Mouse (Mus musculus) CD8-positive naive resting alpha-beta T cell, adult 2 months (primary cell): Measurements from ENCODE around the gene Zfp706.
"Not testable (repeated sequence)": the region's sequence is repeated elsewhere in the genome, so short reads cannot be mapped to it uniquely, and the experiment has no call there.

Experiments used
- DNase-seq, 2 experiments: peaks; one replicate each; pipeline ENCODE4 v3.0.0; 2022; ENCODE audit warnings: low read depth in 2 of 2, low spot score in 2 of 2

The Zfp706 gene

GRCm38 (mm10) chr15:37011316-37011715 lies 3.7 kb upstream of the Zfp706 start:
- no peak for DNase-seq

DNA sequence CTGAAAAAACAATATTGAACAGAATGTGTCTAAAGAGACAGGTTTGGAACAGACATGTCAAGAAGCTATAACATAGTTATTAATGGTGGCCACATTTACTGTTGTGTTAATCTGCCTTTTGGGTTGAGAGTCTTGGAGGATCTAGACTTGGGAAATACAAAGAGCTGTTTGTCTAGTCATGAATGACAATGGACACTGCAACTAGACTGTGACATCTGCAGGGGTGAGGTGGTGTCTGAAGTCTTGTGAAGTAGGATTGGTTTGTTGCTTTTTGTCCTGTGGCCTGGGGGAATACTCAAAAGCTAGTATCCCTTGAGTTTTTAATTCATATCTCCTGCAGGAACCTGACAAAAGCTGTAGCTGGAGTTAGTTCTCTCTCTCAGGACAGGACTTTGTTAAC lies 973 bp upstream of the Zfp706 start:
- DNase-seq: no peak

DNA sequence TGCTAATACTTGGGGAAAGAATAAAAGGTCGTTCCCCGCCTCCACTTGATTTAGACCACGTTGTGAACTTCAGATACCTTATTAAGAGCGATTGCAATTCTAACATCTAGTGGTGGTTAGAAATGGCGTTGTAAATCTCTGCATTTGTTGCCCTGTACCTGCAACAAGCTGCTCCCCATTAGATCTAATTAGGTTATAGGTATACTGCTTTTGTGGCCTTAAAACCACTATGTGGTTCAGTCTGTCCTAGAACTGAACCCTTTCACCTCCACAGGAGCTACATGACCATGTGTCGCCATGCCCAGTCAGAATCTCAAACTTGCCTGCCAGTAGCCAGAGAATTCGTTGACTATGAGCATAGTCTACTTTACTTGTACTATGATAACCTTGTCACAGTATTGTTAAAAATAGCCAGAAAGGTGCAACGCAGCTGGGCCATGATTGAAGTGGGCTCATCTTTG lies 416 bp upstream of the Zfp706 start:
- DNase-seq: peak in 1 of 2 experiments; percentile 7

DNA sequence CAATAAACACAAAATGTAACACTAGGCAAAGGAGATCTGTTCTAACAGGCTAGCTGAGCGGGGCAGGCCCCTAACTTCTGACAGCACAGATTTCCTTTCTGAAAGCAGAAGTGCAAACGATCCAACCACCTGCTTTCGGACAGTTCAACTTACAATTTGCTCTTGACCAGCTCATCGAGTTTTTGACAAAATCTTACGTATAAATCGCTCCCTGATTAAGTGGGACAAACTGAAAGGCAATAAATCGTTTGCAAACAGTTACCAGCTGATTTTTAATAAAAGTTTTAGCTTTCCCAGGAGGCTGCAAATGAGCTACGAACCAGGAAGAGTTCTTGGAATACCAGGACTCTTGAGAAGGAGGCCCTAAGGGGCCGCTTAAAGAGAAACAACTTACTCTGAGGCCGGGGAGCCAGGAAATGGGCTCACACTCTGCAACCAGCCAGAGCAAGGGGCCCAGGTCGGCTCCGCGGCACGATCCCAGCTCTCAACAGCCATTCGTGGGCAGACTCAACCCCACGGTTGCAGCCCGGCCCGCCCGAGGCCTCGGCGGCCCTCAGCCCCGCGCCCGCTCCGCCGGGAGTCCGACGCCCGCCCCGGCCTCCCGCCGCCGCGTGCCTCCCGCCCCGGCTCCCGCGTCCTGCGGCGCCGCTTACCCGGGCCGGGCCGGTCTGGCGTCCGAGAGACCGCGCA lies 953 bp downstream of the Zfp706 start:
- peak in 1 of 2 experiments; percentile 35 for DNase-seq

- DNase-seq: no peak
Observed at GRCm38 (mm10) chr15:37005793-37006474, 1.6 kb downstream of the Zfp706 start.

- DNase-seq: no peak
Observed at GRCm38 (mm10) chr15:37004858-37005257, 2.7 kb downstream of the Zfp706 start.

DNA sequence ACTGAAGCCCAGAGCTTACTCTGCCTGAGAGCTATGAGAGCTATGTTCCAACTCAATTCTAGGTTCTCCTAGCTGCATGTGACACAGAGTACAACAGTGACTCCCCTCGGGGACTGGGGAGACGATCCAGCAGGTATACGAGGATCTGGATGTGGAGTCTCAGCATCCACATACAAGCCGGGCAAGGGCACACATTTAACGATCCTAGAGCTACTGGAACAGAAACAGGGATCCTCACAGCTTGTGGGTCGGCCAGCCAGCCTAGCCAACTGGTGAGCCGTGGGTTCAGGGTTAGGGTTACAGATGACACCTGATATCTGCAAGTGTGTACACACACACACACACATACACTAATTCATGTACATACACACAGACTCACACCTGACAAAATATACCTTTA lies 5.3 kb downstream of the Zfp706 start:
- no peak for DNase-seq

DNA sequence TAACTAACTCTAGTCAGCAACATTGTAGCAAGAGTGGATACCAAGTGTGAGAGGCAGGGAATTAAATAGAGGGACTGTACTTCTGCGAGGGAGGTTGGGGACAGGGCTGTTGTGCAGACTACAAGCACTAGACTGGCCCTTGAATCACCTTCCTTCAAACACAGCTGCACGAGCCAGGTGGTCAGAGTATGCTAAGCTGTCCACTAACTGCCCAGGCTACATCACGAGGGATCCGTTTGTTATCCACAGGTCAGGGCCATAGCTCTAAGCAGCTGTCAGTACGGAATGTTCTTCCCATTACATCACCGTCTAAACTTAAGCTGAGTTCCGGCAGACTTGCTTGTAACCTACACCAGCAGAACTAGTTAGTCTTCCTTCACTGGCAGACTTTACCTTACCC lies 8.0 kb downstream of the Zfp706 start:
- DNase-seq: not testable (repeated sequence)

GRCm38 (mm10) chr15:36995166-36995565 lies 12.4 kb downstream of the Zfp706 start:
- no peak for DNase-seq

DNA sequence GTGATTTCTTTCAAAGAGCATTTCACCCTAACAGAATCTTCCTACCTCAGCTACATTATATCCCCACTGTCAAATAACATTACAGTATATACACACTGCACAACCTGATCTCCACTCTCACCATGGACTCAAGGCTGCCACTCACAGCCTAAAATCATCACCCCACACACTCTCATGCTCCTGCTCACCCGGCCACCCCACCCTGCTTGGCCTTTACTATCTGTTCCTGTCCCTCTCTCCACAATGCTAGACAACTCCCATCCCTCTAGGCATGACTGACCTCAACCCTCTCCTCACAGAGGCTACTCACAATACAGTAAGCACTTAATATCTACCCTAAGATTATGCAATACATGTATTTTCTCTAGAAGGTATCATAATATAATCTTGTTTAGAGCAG lies 12.9 kb downstream of the Zfp706 start:
- no peak for DNase-seq

GRCm38 (mm10) chr15:36993435-36994178 lies 14.0 kb downstream of the Zfp706 start:
- no peak for DNase-seq

GRCm38 (mm10) chr15:36991353-36991752 lies 16.2 kb downstream of the Zfp706 start:
- no peak for DNase-seq

GRCm38 (mm10) chr15:36989922-36990321 lies 17.7 kb downstream of the Zfp706 start:
- no peak for DNase-seq

DNA sequence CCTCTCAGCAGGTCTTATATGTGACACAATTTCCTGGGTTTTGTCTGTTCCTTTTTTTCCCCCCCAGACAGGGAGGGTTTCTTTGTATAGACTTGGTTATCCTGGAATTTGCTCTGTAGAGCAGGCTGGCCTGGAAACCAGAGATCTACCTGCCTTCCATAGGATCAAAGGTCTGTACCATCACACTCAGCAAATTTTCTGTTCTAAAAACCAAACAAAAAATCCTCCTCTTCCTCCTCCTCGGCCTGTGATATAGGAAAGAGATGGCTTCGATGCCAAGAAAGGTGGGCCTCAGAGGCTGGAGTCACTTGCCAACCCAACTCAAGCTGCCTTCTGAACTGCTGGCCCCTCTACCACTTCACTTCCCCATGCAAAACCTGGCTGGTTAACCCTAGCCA lies 18.9 kb downstream of the Zfp706 start:
- no peak for DNase-seq

GRCm38 (mm10) chr15:36987976-36988717 lies 19.4 kb downstream of the Zfp706 start:
- DNase-seq: no peak

- DNase-seq: no peak
Observed at GRCm38 (mm10) chr15:36987211-36987877, 20.2 kb downstream of the Zfp706 start.

GRCm38 (mm10) chr15:36985567-36985925 lies 22.0 kb downstream of the Zfp706 start:
- DNase-seq: no peak

GRCm38 (mm10) chr15:36984921-36985566 lies 22.5 kb downstream of the Zfp706 start:
- no peak for DNase-seq

- DNase-seq: no peak
Observed at GRCm38 (mm10) chr15:36983455-36983854, 24.1 kb downstream of the Zfp706 start.

GRCm38 (mm10) chr15:36980238-36980637 lies 27.3 kb downstream of the Zfp706 start:
- no peak for DNase-seq
